Mouse (Mus musculus) stomach, embryonic 14.5 days (tissue): ENCODE data around the gene Ankrd36. TPM values are rescaled to one million over a fixed set of nuclear protein-coding genes. Genes with fewer than 3 reads are reported as not detected.
"Not testable (repeated sequence)": the region's sequence is repeated elsewhere in the genome, so short reads cannot be mapped to it uniquely, and the experiment has no call there.

Experiments used
- ATAC-seq: fragments of 200-750 bp; cut with Nextera tagmentation; 2 replicates; pipeline ENCODE4 v1.8.0; 2017; ENCODE audit warnings: low read depth, moderate TSS enrichment; ENCODE audit not compliant: insufficient number of reproducible peaks, insufficient read depth, low FRiP score
- H3K27ac ChIP-seq: fragments of 300-500 bp; sonication (generic); 2 replicates; pipeline ENCODE4 v1.5.1; 2014; ENCODE audit warnings: mild to moderate bottlenecking, low read length, moderate library complexity, mixed read lengths
- H3K27me3 ChIP-seq: fragments of 300-500 bp; sonication (generic); 2 replicates; pipeline ENCODE4 v1.6.1; 2014; ENCODE audit warnings: low read length, control low read depth, mixed read lengths; ENCODE audit not compliant: control insufficient read depth, insufficient read depth
- H3K36me3 ChIP-seq: fragments of 300-500 bp; sonication (generic); 2 replicates; pipeline ENCODE4 v1.6.1; 2014; ENCODE audit warnings: mild to moderate bottlenecking, control low read depth, low read length, moderate library complexity, mixed read lengths; ENCODE audit not compliant: control insufficient read depth, insufficient read depth
- H3K4me1 ChIP-seq: fragments of 300-500 bp; sonication (generic); 2 replicates; pipeline ENCODE4 v1.6.1; 2014; ENCODE audit warnings: low read length, control low read depth, mixed read lengths; ENCODE audit not compliant: control insufficient read depth, insufficient read depth
- H3K4me2 ChIP-seq: fragments of 300-500 bp; sonication (generic); replicated peaks from 2 replicates; pipeline ENCODE4 v1.6.1; 2014; ENCODE audit warnings: low read depth, low read length, control low read depth
- H3K4me3 ChIP-seq: fragments of 300-500 bp; sonication (generic); 2 replicates; pipeline ENCODE4 v1.5.1; 2014; ENCODE audit warnings: low read depth, low read length, control low read depth
- H3K9ac ChIP-seq: fragments of 300-500 bp; sonication (generic); replicated peaks from 2 replicates; pipeline ENCODE4 v1.6.1; 2014; ENCODE audit warnings: low read depth, mild to moderate bottlenecking, control low read depth, low read length, moderate library complexity, mixed read lengths
- H3K9me3 ChIP-seq: fragments of 300-500 bp; sonication (generic); 2 replicates; pipeline ENCODE4 v1.6.1; 2016; ENCODE audit warnings: low read depth, low read length, control low read depth; ENCODE audit not compliant: control insufficient read depth
- WGBS: fragments of 180-500 bp; shearing (Covaris S2); extraction: QIAGEN DNeasy Blood & Tissue Kit; methylation state at CpG from one replicate; pipeline ENCODE4 v1.1.7; 2014; 5-methylcytosine and 5-hydroxymethylcytosine counted together
- polyA plus RNA-seq: library from polyadenylated mRNA; unstranded; fragments of >200 nt; fragmentation: Nextera tagmentation; extraction: Ambion mirVana; gene quantifications from 2 replicates; pipeline ENCODE4 v1.2.1, GENCODE M21; 2014

The Ankrd36 gene
- polyA plus RNA-seq, 1 experiment from 2014 or later, result not detected

DNA sequence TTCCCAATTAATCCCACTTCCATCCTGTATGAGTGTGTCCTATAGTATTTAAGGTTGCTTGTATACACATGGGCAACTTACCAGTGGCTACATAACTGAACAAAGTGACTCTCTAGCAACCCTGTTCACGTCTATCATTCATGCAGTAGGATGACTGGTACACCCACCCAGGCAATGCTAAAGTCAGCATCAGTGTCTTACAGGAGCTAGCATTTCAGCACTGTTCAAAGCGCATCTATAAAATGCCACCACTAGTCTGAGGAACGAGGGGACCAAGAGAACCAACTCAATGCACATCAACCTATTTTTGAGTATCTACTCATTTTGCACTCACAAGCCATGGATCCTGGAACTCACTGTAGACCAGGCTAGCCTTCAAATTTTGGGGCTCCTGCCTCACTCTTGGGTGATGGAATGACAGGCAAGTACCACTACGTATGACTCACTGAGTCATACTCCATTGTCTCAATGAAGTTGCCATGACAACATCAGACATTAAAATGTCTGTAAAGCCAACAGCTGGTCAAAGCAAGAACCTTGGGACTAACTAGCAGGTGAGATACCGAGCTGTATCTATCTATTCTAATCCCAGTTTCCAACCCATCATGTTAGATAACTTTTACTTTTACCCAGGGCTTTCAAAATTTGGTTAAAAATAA, 41.5 kb upstream of the Ankrd36 start:
- ATAC-seq, result no peak
- H3K9me3 ChIP-seq, result no peaks in the 10 kb centered on the region
- no peak overlapping the region for H3K4me3 ChIP-seq
- no peaks in the 10 kb centered on the region for H3K27me3 ChIP-seq
- H3K27ac ChIP-seq, result no peak overlapping the region
- peaks cover 3% of the 10 kb centered on the region; the same call in 1 of the 2 replicates for H3K4me1 ChIP-seq
- 79% methylated on average over 5 of the region's 5 CpGs for WGBS
- H3K4me2 ChIP-seq, result no peak overlapping the region
- H3K36me3 ChIP-seq, result peaks cover 79% of the 10 kb centered on the region
- no peak overlapping the region for H3K9ac ChIP-seq

DNA sequence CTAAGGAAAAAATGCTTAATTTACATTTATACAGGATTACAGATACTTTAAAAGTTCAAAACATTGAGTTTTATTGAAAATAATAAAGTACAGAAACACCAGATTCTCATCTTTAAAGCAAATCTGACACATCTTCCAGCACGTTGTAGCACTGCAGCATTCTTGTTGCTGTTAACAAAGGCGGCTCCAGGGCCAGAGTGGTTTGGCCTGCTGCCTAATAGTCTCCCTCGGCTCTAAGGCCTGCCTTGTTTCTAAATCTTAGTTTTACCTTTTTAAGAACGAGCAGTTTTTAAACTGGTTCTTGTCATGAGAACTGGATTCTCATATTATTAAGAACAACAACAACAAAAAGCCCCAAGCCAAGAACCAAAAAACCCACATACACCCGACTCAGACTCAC, 40.6 kb upstream of the Ankrd36 start:
- Histone ChIP-seq H3K4me1 (no peaks in the 10 kb centered on the region), H3K36me3 (peaks cover 78% of the 10 kb centered on the region), H3K4me2 (no peak overlapping the region), H3K4me3 (no peak overlapping the region), H3K27me3 (no peaks in the 10 kb centered on the region), H3K27ac (no peak overlapping the region), H3K9ac (no peak overlapping the region), H3K9me3 (no peaks in the 10 kb centered on the region)
- WGBS, result 54% methylated on average over 5 of the region's 5 CpGs
- no peak for ATAC-seq

DNA sequence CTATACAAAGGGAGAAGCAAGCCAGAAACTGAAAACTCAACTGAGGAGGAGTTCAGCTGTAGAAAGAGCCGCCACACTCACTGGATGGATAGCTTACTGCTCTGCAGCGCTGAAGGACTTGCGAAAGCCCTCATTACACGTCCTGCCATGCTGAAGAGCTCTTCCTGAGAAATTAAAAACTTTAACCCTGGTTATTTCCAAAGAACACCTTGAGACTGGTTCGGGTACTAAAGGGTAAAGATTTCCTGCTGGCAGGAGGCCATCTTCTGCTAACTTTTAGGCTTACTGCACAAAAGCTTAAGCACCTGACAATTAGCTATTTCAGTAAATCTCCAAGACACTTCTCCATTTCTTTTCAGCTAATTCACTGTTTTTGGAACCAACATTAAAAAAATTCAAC, 39.3 kb upstream of the Ankrd36 start:
- H3K4me1 ChIP-seq, result no peaks in the 10 kb centered on the region
- no peak overlapping the region for H3K4me3 ChIP-seq
- 77% methylated on average over 5 of the region's 5 CpGs for WGBS
- H3K27me3 ChIP-seq, result no peaks in the 10 kb centered on the region
- H3K9me3 ChIP-seq, result no peaks in the 10 kb centered on the region
- H3K36me3 ChIP-seq, result peaks cover 78% of the 10 kb centered on the region
- H3K27ac ChIP-seq, result no peak overlapping the region
- ATAC-seq, result no peak
- H3K9ac ChIP-seq, result no peak overlapping the region
- H3K4me2 ChIP-seq, result no peak overlapping the region

DNA sequence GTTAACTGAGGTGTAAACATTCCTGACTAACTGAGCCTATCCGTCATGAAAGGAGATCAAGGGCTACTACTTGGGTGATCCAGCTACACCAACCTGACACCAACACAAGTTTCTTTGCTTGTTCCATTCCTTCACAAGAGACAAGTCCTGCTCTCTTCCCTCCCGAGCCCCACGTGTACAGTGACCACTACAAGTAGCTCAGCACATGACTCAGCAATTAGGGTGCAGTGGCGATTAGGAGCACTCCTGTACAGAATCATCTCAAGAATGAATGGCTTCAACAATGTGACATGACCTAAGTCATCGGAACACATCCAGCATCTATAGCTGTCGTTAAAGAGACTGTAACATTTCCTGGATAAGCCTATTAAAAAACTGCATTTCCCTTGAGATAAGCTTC, 38.8 kb upstream of the Ankrd36 start:
- Histone ChIP-seq H3K9ac (no peak overlapping the region), H3K4me3 (no peak overlapping the region), H3K27me3 (no peaks in the 10 kb centered on the region), H3K36me3 (peaks cover 73% of the 10 kb centered on the region), H3K4me2 (no peak overlapping the region), H3K4me1 (no peaks in the 10 kb centered on the region), H3K27ac (no peak overlapping the region), H3K9me3 (no peaks in the 10 kb centered on the region)
- ATAC-seq, result no peak
- 65% methylated on average over 6 of the region's 6 CpGs for WGBS

DNA sequence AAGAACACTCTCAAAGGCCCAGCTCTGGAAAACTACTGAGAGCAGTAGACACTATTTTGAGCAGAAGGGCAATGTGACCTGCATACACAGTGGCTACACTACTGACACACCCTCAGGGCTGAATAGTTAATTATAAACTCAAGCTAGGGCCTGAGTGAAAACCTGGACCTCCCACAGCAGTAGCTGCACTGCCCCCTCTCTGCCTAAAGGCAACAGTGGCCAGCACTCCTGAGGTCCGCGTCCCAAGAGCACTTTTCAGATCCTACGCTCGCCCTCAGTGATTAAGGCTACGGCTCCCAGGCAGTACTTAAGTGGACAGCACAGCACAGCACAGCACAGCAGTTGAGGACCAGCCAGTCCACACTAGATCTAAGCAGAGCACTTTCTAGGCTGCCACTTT, 36.4 kb upstream of the Ankrd36 start:
- Histone ChIP-seq H3K36me3 (peaks cover 60% of the 10 kb centered on the region), H3K4me2 (no peak overlapping the region), H3K9me3 (no peaks in the 10 kb centered on the region), H3K4me1 (no peaks in the 10 kb centered on the region), H3K27ac (no peak overlapping the region), H3K4me3 (no peak overlapping the region), H3K27me3 (no peaks in the 10 kb centered on the region), H3K9ac (no peak overlapping the region)
- ATAC-seq, result no peak
- 76% methylated on average over 5 of the region's 5 CpGs for WGBS

DNA sequence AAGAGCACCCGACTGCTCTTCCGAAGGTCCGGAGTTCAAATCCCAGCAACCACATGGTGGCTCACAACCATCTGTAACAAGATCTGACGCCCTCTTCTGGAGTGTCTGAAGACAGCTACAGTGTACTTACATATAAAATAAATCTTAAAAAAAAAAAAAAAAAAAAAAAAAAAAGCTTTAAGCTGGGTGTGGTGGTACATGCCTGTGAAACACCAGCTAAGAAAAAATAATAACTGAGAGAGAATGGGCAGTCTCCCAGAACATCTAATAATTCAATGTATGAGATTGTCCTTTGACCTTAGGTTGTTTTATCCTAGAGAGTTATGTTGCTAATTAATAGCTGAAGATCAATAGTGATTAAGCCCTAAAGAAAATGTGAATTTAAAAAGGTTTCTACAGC, 32.0 kb upstream of the Ankrd36 start:
- H3K27ac ChIP-seq, H3K9ac ChIP-seq, H3K4me3 ChIP-seq, H3K9me3 ChIP-seq, H3K27me3 ChIP-seq, H3K4me2 ChIP-seq, ATAC-seq: not testable (repeated sequence)
- Histone ChIP-seq H3K4me1 (peaks cover 15% of the 10 kb centered on the region), H3K36me3 (peaks cover 47% of the 10 kb centered on the region)
- WGBS, result 85% methylated on average over 4 of the region's 4 CpGs

DNA sequence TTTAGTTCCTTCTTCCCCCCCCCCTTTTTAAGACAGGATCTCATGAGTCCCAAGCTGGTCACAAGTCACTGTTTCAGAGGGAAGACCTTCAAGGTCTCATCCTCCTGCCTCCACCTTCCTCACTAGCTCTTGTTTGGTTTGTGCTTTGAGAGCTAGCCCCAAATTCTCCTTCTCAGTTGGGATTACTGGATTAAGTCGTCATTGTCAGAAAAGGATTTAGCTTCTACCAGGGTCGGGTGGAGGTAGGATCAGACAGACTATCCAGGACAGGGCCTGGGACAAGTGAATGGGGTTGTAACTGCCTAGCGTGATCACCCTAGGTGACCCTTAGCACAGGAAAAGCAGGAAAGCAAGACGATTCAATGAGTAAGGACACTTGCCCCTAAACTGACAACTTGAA, 29.2 kb upstream of the Ankrd36 start:
- no peak overlapping the region for H3K27ac ChIP-seq
- H3K9ac ChIP-seq, result no peak overlapping the region
- 48% methylated on average over 4 of the region's 4 CpGs for WGBS
- peak overlapping the region; percentile 73 for H3K4me2 ChIP-seq
- no peak for ATAC-seq
- peaks cover 21% of the 10 kb centered on the region for H3K36me3 ChIP-seq
- H3K4me1 ChIP-seq, result peaks cover 15% of the 10 kb centered on the region
- H3K9me3 ChIP-seq, result no peaks in the 10 kb centered on the region
- H3K4me3 ChIP-seq, result peak overlapping the region; percentile 93
- no peaks in the 10 kb centered on the region for H3K27me3 ChIP-seq

DNA sequence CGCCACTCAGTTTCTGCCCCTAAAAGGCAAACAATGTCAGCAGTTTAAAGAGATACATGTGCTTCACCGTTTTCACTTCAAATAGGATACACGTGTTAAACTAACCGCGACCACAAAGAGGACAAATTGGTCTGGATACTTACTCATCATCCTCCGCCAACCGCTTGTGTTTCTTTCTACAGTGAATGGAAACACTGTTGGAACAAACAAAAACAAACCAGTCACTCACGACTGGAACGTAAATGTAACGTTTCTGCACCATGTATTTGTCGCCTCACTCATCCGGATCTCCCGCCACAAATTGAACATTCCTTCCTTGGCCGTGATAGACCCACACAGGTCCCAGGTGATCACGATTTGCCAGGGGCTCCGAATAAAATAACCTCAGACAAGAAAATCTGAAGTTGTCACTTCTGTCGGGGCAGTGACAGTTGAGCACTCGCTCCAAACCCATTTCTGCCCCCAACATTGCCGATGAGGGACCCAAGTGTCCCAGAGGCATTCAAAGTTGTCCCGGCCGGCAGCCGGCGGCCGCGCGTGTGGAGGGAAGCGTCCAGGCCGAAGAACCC, 28.2 kb upstream of the Ankrd36 start:
- H3K9me3 ChIP-seq, result no peaks in the 10 kb centered on the region
- peaks cover 19% of the 10 kb centered on the region for H3K36me3 ChIP-seq
- peak overlapping the region; percentile 93 for H3K4me3 ChIP-seq
- peak overlapping the region; percentile 73 for H3K4me2 ChIP-seq
- WGBS, result 1% methylated on average over 28 of the region's 28 CpGs
- 0 out of 2 replicates have a peak, but pooled peaks have one; percentile 8 for ATAC-seq
- H3K9ac ChIP-seq, result peak overlapping the region; percentile 96
- H3K27ac ChIP-seq, result peak overlapping the region; percentile 76; the same call in 1 of the 2 replicates
- peaks cover 15% of the 10 kb centered on the region for H3K4me1 ChIP-seq
- H3K27me3 ChIP-seq, result no peaks in the 10 kb centered on the region
